In genomic region chr8:84594099-84594780, GRCm38 (mm10) we compare ENCODE assay signal across 9 mouse cellular contexts.
A peak's percentile ranks its signal among the peaks of the same experiment; 100 is the strongest.
DNase-seq lines count a peak whose midpoint lies in the region; ATAC-seq and TF ChIP-seq lines count a peak whose summit lies in the region.
"Had no signal": no experiment of that assay in that cellular context is flagged by ENCODE, and none has a peak within 500 bp of the region (broad histone marks: within the 10 kb centered on the region; RNA-seq: fewer than 3 reads in every experiment).

No protein-coding gene starts in this region.

- no peak for ATAC-seq in activated CD4-positive, CD25-positive, alpha-beta regulatory T cell, adult 4 months

- peak; percentile 56 for DNase-seq in T-cell, adult 2 months (ENCODE audit: low spot score)
- peak; percentile 89 to 96 for DNase-seq in cerebellum, postnatal 14 days
- peak; percentile 82 for DNase-seq in gastrocnemius, postnatal 14 days
- DNase-seq in layer of hippocampus, postnatal 14 days (ENCODE audit: low spot score in 2 of 2), result peak; percentile 74 to 83
- peak; percentile 74 for DNase-seq in lung, postnatal 25 days (ENCODE audit: low spot score)
- DNase-seq in right cerebral cortex, postnatal 4 days, result peak; percentile 95

- H3K9me3 ChIP-seq in E14TG2a.4 (ENCODE audit: low read length), result no peaks in the 10 kb centered on the region
- H3K9me3 ChIP-seq: limb, embryonic 12.5 days had no signal

- peaks cover 28% of the 10 kb centered on the region for H3K27me3 ChIP-seq in E14TG2a.4 (ENCODE audit: insufficient read depth, low read length)

- H3K4me1 ChIP-seq in E14TG2a.4 (replicated peaks; ENCODE audit: low read depth, low read length), result peaks cover 58% of the 10 kb centered on the region

- no peak overlapping the region for H3K4me3 ChIP-seq in E14TG2a.4 (replicated peaks; ENCODE audit: low read length)
- H3K4me3 ChIP-seq: limb, embryonic 12.5 days had no signal

- intact Hi-C loops in gastrocnemius, postnatal 14 days (cut with DNase I; ENCODE audit: low total_unique reads), result loop anchor here (5.0 kb wide), 1 partner anchor 223 kb away; no protein-coding TSS in a partner anchor

- H3K36me3 ChIP-seq in E14TG2a.4 (ENCODE audit: insufficient read depth, low read length), result peaks cover 18% of the 10 kb centered on the region
- H3K36me3 ChIP-seq: limb, embryonic 12.5 days had no signal

- peak; percentile 90 for TF ChIP-seq CTCF in E14TG2a.4 (conservative IDR thresholded peaks at IDR 0.05; ENCODE audit: low read length)
